Mouse (Mus musculus): ENCODE measurements around the gene AB124611. TPM values are rescaled to one million over a fixed set of nuclear protein-coding genes. Genes with fewer than 3 reads are reported as not detected.
A peak's percentile ranks its signal among the peaks of the same experiment; 100 is the strongest.
"Not testable (repeated sequence)": the region's sequence is repeated elsewhere in the genome, so short reads cannot be mapped to it uniquely, and the experiment has no call there.

Gene AB124611
- polyA plus RNA-seq, 1 experiment from 2014 or later, result 1.6 TPM

GRCm38 (mm10) chr9:21589538-21589937 lies 63.6 kb downstream of the AB124611 start:
- H3K9ac ChIP-seq (ENCODE audit: low read depth, low read length), result no peak overlapping the region
- no peak overlapping the region for H3K4me3 ChIP-seq (ENCODE audit: low read length)
- H3K9me3 ChIP-seq (ENCODE audit: control insufficient read depth, low read length), result no peaks in the 10 kb centered on the region
- H3K36me3 ChIP-seq (ENCODE audit: control insufficient read depth, insufficient read depth, low read length), result peaks cover 33% of the 10 kb centered on the region
- H3K27ac ChIP-seq (ENCODE audit: low read depth, low read length), result no peak overlapping the region
- no peaks in the 10 kb centered on the region for H3K27me3 ChIP-seq (replicated peaks; ENCODE audit: control insufficient read depth, insufficient read depth, low read length)
- ATAC-seq, result no peak
- peaks cover 18% of the 10 kb centered on the region for H3K4me1 ChIP-seq (ENCODE audit: control insufficient read depth, insufficient read depth, low read depth, low read length)
- H3K4me2 ChIP-seq (ENCODE audit: low read length), result no peak overlapping the region
- 88% methylated on average over 5 of the region's 5 CpGs for WGBS

- Histone ChIP-seq H3K36me3 (ENCODE audit: control insufficient read depth, insufficient read depth, low read length) (peaks cover 27% of the 10 kb centered on the region), H3K4me2 (ENCODE audit: low read length) (peak overlapping the region; percentile 85), H3K9me3 (ENCODE audit: control insufficient read depth, low read length) (no peaks in the 10 kb centered on the region), H3K27me3 (replicated peaks; ENCODE audit: control insufficient read depth, insufficient read depth, low read length) (no peaks in the 10 kb centered on the region), H3K4me3 (ENCODE audit: low read length) (no peak overlapping the region), H3K9ac (ENCODE audit: low read depth, low read length) (no peak overlapping the region), H3K27ac (ENCODE audit: low read depth, low read length) (no peak overlapping the region), H3K4me1 (ENCODE audit: control insufficient read depth, insufficient read depth, low read depth, low read length) (peaks cover 27% of the 10 kb centered on the region)
- WGBS, result 89% methylated on average over 6 of the region's 6 CpGs
- no peak for ATAC-seq
Observed at GRCm38 (mm10) chr9:21591127-21591830, 65.3 kb downstream of the AB124611 start.

GRCm38 (mm10) chr9:21591831-21592702 lies 66.1 kb downstream of the AB124611 start:
- Histone ChIP-seq H3K4me2 (ENCODE audit: low read length) (peak overlapping the region; percentile 85), H3K36me3 (ENCODE audit: control insufficient read depth, insufficient read depth, low read length) (peaks cover 23% of the 10 kb centered on the region), H3K27me3 (replicated peaks; ENCODE audit: control insufficient read depth, insufficient read depth, low read length) (no peaks in the 10 kb centered on the region), H3K4me3 (ENCODE audit: low read length) (peak overlapping the region; percentile 85), H3K9me3 (ENCODE audit: control insufficient read depth, low read length) (no peaks in the 10 kb centered on the region), H3K27ac (ENCODE audit: low read depth, low read length) (peak overlapping the region; percentile 77), H3K9ac (ENCODE audit: low read depth, low read length) (peak overlapping the region; percentile 71), H3K4me1 (ENCODE audit: control insufficient read depth, insufficient read depth, low read depth, low read length) (peaks cover 27% of the 10 kb centered on the region)
- 18% methylated on average over 17 of the region's 17 CpGs for WGBS
- ATAC-seq, result peak; percentile 77

GRCm38 (mm10) chr9:21592703-21593121 lies 66.7 kb downstream of the AB124611 start, which contains the start of the genes Timm29 and Yipf2:
TSS of gene Timm29 (plus strand) at chr9:21592722.
TSS of gene Yipf2 (minus strand) at chr9:21592828.
- Histone ChIP-seq H3K4me1 (ENCODE audit: control insufficient read depth, insufficient read depth, low read depth, low read length) (peaks cover 27% of the 10 kb centered on the region), H3K9ac (ENCODE audit: low read depth, low read length) (peak within 1 kb of the TSS; percentile 88), H3K4me2 (ENCODE audit: low read length) (peak within 1 kb of the TSS; percentile 91), H3K9me3 (ENCODE audit: control insufficient read depth, low read length) (no peaks in the 10 kb centered on the region), H3K36me3 (ENCODE audit: control insufficient read depth, insufficient read depth, low read length) (peaks cover 19% of the 10 kb centered on the region), H3K4me3 (ENCODE audit: low read length) (peak within 1 kb of the TSS; percentile 85), H3K27ac (ENCODE audit: low read depth, low read length) (peak within 1 kb of the TSS; percentile 79), H3K27me3 (replicated peaks; ENCODE audit: control insufficient read depth, insufficient read depth, low read length) (no peaks in the 10 kb centered on the region)
- 0% methylated on average over 30 of the region's 30 CpGs for WGBS
- peak; percentile 94 for ATAC-seq

- H3K4me2 ChIP-seq (ENCODE audit: low read length), result peak overlapping the region; percentile 91
- H3K9me3 ChIP-seq (ENCODE audit: control insufficient read depth, low read length), result no peaks in the 10 kb centered on the region
- peak overlapping the region; percentile 85 for H3K4me3 ChIP-seq (ENCODE audit: low read length)
- peak overlapping the region; percentile 88 for H3K9ac ChIP-seq (ENCODE audit: low read depth, low read length)
- peak; percentile 66 for ATAC-seq
- H3K27me3 ChIP-seq (replicated peaks; ENCODE audit: control insufficient read depth, insufficient read depth, low read length), result no peaks in the 10 kb centered on the region
- peaks cover 27% of the 10 kb centered on the region for H3K4me1 ChIP-seq (ENCODE audit: control insufficient read depth, insufficient read depth, low read depth, low read length)
- WGBS, result 2% methylated on average over 60 of the region's 69 CpGs
- H3K36me3 ChIP-seq (ENCODE audit: control insufficient read depth, insufficient read depth, low read length), result peaks cover 14% of the 10 kb centered on the region
- peak overlapping the region; percentile 79 for H3K27ac ChIP-seq (ENCODE audit: low read depth, low read length)
Observed at GRCm38 (mm10) chr9:21593122-21593721, 67.2 kb downstream of the AB124611 start.

GRCm38 (mm10) chr9:21594350-21594749 lies 68.4 kb downstream of the AB124611 start:
- not testable (repeated sequence) for H3K9ac ChIP-seq (ENCODE audit: low read depth, low read length)

GRCm38 (mm10) chr9:21594838-21595237 lies 68.9 kb downstream of the AB124611 start:
- H3K4me3 ChIP-seq (ENCODE audit: low read length), result no peak overlapping the region
- 98% methylated on average over 2 of the region's 2 CpGs for WGBS
- H3K36me3 ChIP-seq (ENCODE audit: control insufficient read depth, insufficient read depth, low read length), result peaks cover 5% of the 10 kb centered on the region
- peaks cover 27% of the 10 kb centered on the region for H3K4me1 ChIP-seq (ENCODE audit: control insufficient read depth, insufficient read depth, low read depth, low read length)
- H3K4me2 ChIP-seq (ENCODE audit: low read length), result no peak overlapping the region
- no peak for ATAC-seq
- no peak overlapping the region for H3K27ac ChIP-seq (ENCODE audit: low read depth, low read length)
- no peaks in the 10 kb centered on the region for H3K9me3 ChIP-seq (ENCODE audit: control insufficient read depth, low read length)
- no peaks in the 10 kb centered on the region for H3K27me3 ChIP-seq (replicated peaks; ENCODE audit: control insufficient read depth, insufficient read depth, low read length)
- H3K9ac ChIP-seq (ENCODE audit: low read depth, low read length), result no peak overlapping the region

More at GRCm38 (mm10) chr9:21594350-21594749, 68.4 kb downstream of the AB124611 start:
- H3K4me3 ChIP-seq (ENCODE audit: low read length), result peak overlapping the region; percentile 85
- H3K27me3 ChIP-seq (replicated peaks; ENCODE audit: control insufficient read depth, insufficient read depth, low read length); H3K36me3 ChIP-seq (ENCODE audit: control insufficient read depth, insufficient read depth, low read length); H3K27ac ChIP-seq (ENCODE audit: low read depth, low read length); H3K9me3 ChIP-seq (ENCODE audit: control insufficient read depth, low read length); ATAC-seq: not testable (repeated sequence)
- H3K4me2 ChIP-seq (ENCODE audit: low read length), result peak overlapping the region; percentile 91
- H3K4me1 ChIP-seq (ENCODE audit: control insufficient read depth, insufficient read depth, low read depth, low read length), result peaks cover 27% of the 10 kb centered on the region
- WGBS, result 90% methylated on average over 8 of the region's 8 CpGs
